Mouse (Mus musculus) gastrocnemius, postnatal 10 days (tissue): Measurements from ENCODE around the gene 2310007B03Rik. TPM values are rescaled to one million over a fixed set of nuclear protein-coding genes. Genes with fewer than 3 reads are reported as not detected.

Source experiments
- DNase-seq: peaks from one replicate; pipeline ENCODE4 v3.0.0; 2021; ENCODE audit warnings: mixed read lengths
- total RNA-seq, 2 experiments: library from RNA; stranded (reverse); gene quantifications; 2 replicates each; pipeline ENCODE4 v1.2.3; 2021

Gene 2310007B03Rik
- total RNA-seq, 2 experiments from 2014 or later = not detected

GRCm38 (mm10) chr1:93159566-93160500, 915 bp downstream of the 2310007B03Rik start:
- DNase-seq = no peak

- no peak for DNase-seq
Observed at GRCm38 (mm10) chr1:93158916-93159315, 1.8 kb downstream of the 2310007B03Rik start.

- no peak for DNase-seq
Observed at GRCm38 (mm10) chr1:93157566-93157965, 3.2 kb downstream of the 2310007B03Rik start.

GRCm38 (mm10) chr1:93150907-93151661, 9.7 kb downstream of the 2310007B03Rik start:
- no peak for DNase-seq

- DNase-seq = no peak
Observed at GRCm38 (mm10) chr1:93144176-93144575, 16.6 kb downstream of the 2310007B03Rik start.

GRCm38 (mm10) chr1:93142871-93143270, 17.9 kb downstream of the 2310007B03Rik start:
- no peak for DNase-seq

GRCm38 (mm10) chr1:93139713-93140112, 21.0 kb downstream of the 2310007B03Rik start:
- no peak for DNase-seq

GRCm38 (mm10) chr1:93138534-93138933, 22.2 kb downstream of the 2310007B03Rik start:
- DNase-seq = no peak

- no peak for DNase-seq
Observed at GRCm38 (mm10) chr1:93135036-93135526, 25.7 kb downstream of the 2310007B03Rik start, which contains the start of gene Agxt. Gene Agxt, plus strand, starts transcription at chr1:93135240.

- no peak for DNase-seq
Observed at GRCm38 (mm10) chr1:93132676-93133075, 28.1 kb downstream of the 2310007B03Rik start.

- DNase-seq = no peak
Observed at GRCm38 (mm10) chr1:93130242-93130983, 30.3 kb downstream of the 2310007B03Rik start.

- DNase-seq = peak; percentile 53
Observed at GRCm38 (mm10) chr1:93128710-93129349, 31.9 kb downstream of the 2310007B03Rik start.

- DNase-seq = no peak
Observed at GRCm38 (mm10) chr1:93128209-93128608, 32.5 kb downstream of the 2310007B03Rik start.

- no peak for DNase-seq
Observed at GRCm38 (mm10) chr1:93125256-93125655, 35.5 kb downstream of the 2310007B03Rik start.

- DNase-seq = no peak
Observed at GRCm38 (mm10) chr1:93124066-93124465, 36.7 kb downstream of the 2310007B03Rik start.

GRCm38 (mm10) chr1:93123179-93123854, 37.4 kb downstream of the 2310007B03Rik start:
- DNase-seq = no peak

- no peak for DNase-seq
Observed at GRCm38 (mm10) chr1:93118816-93119215, 41.9 kb downstream of the 2310007B03Rik start.

- DNase-seq = no peak
Observed at GRCm38 (mm10) chr1:93115471-93115870, 45.3 kb downstream of the 2310007B03Rik start.

GRCm38 (mm10) chr1:93114713-93115463, 45.9 kb downstream of the 2310007B03Rik start:
- peak; percentile 38 for DNase-seq

GRCm38 (mm10) chr1:93102700-93103099, 58.0 kb downstream of the 2310007B03Rik start:
- DNase-seq = no peak
